Mouse (Mus musculus) macrophage (primary cell): Measurements from ENCODE around the gene Pde4b. TPM values are rescaled to one million over a fixed set of nuclear protein-coding genes. Genes with fewer than 3 reads are reported as not detected.

ENCODE experiments used
- H3K27ac ChIP-seq: fragments of 350-480 bp; formaldehyde crosslinking; 2 replicates; pipeline ENCODE4 v1.9.0; 2021
- H3K36me3 ChIP-seq: fragments of 350-480 bp; formaldehyde crosslinking; 2 replicates; pipeline ENCODE4 v1.9.0; 2021; ENCODE audit errors: inconsistent target
- H3K4me3 ChIP-seq: fragments of 350-480 bp; formaldehyde crosslinking; 2 replicates; pipeline ENCODE4 v1.9.0; 2021; ENCODE audit errors: inconsistent target
- H3K79me2 ChIP-seq: fragments of 350-480 bp; formaldehyde crosslinking; 2 replicates; pipeline ENCODE4 v1.9.0; 2021; ENCODE audit errors: inconsistent target
- WGBS: methylation state at CpG from one replicate; pipeline ENCODE4 v1.1.7; 2026; ENCODE audit warnings: inconsistent platforms; ENCODE audit not compliant: missing documents; 5-methylcytosine and 5-hydroxymethylcytosine counted together
- polyA plus RNA-seq: library from polyadenylated mRNA; stranded (reverse); fragments of 250-400 nt; gene quantifications from 3 replicates; pipeline ENCODE4 v1.2.4, GENCODE M21; 2018; ENCODE audit warnings: inconsistent platforms

The Pde4b gene
- polyA plus RNA-seq, 1 experiment from 2014 or later: 9.6 TPM

DNA sequence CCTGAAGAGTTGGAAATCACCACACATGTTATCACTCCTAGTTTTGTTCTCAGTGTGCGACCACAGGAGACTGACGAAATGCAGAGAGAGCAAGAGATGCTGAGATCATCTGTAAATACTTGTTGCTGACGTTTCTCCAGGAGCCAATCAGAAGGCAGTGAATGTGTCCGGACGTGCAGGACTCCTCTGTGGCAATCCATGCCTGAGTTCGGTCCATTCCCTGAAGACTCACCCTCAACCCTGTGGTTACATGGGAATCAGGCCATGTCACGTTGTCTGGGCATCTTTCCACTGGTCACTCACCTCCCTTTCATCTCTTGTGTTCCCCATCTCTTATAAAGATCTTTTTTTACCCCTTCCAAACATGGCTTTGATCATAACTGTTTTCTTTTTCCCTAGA lies 468.2 kb downstream of the Pde4b start:
- no peaks in the 10 kb centered on the region for H3K36me3 ChIP-seq

DNA sequence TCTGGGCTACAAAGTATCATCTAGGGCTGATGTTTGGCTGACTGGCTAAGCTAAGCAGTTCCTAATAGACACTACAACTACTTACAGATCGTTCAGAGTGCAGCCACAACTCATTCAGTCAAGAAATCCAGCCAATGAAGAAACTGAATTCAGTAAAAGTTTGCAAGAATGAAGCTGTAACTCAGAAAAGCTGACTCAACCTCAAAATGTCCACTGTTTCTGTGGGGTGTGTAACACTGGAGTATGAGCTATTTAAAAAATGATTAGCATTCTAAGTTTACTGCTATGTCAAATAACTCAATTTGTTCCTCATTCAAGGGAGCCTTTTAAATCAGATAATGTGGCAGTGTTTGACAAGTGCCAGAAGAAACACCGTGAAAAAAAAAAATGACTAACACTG lies 469.7 kb downstream of the Pde4b start:
- Histone ChIP-seq H3K36me3 (no peaks in the 10 kb centered on the region), H3K79me2 (no peaks in the 10 kb centered on the region), H3K27ac (no peak overlapping the region), H3K4me3 (no peak overlapping the region)
- 59% methylated on average over 2 of the region's 2 CpGs for WGBS

More for the DNA sequence above, 468.2 kb downstream of the Pde4b start:
- no peaks in the 10 kb centered on the region for H3K79me2 ChIP-seq
- no peak overlapping the region for H3K27ac ChIP-seq
- WGBS: 91% methylated on average over 7 of the region's 7 CpGs
- H3K4me3 ChIP-seq: no peak overlapping the region

DNA sequence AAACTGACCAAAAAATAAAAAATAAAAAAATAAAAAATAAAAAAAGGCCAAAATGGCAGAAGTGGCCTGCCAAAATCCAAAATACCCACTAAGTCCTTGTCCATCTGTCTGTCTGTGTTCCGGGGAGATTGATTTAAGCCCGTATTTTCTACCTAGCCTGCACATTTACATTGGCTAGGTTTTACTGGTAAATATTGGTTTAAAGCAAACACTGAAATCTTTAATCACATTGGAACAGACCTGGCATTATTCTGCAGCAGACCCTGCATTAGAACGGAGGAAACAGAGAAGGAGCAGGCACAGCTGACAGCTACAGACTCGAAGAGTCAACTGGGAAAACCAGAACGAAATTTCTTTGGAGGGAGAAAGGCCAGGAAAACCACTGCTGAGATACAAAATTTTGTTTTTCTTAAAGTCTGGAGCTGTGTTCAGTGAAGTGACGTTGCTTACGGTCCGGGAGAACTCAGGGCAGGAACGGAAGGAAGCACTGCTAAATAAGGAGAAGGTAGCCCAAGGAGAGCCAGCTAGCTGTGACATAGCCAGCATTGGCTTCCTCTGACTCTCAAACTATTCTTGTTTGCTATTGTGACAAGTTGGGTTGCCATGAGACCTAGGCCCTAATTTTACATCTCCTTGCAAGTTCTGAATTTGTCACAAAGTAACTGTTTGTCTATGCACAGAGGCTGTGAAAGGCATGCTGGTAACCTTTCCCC lies 470.3 kb downstream of the Pde4b start:
- no peaks in the 10 kb centered on the region for H3K79me2 ChIP-seq

GRCm38 (mm10) chr4:102558328-102558727 lies 471.0 kb downstream of the Pde4b start:
- Histone ChIP-seq H3K79me2 (no peaks in the 10 kb centered on the region), H3K36me3 (no peaks in the 10 kb centered on the region), H3K4me3 (no peak overlapping the region), H3K27ac (no peak overlapping the region)
- 49% methylated on average over 2 of the region's 3 CpGs for WGBS

More for the DNA sequence above, 470.3 kb downstream of the Pde4b start:
- Histone ChIP-seq H3K4me3 (no peak overlapping the region), H3K27ac (no peak overlapping the region), H3K36me3 (no peaks in the 10 kb centered on the region)
- 35% methylated on average over 9 of the region's 9 CpGs for WGBS

GRCm38 (mm10) chr4:102560676-102561280 lies 473.4 kb downstream of the Pde4b start:
- Histone ChIP-seq H3K4me3 (no peak overlapping the region), H3K36me3 (no peaks in the 10 kb centered on the region), H3K27ac (no peak overlapping the region), H3K79me2 (no peaks in the 10 kb centered on the region)
- WGBS: 92% methylated on average over 12 of the region's 12 CpGs

GRCm38 (mm10) chr4:102563273-102563855 lies 476.0 kb downstream of the Pde4b start:
- no peaks in the 10 kb centered on the region for H3K79me2 ChIP-seq
- H3K27ac ChIP-seq: no peak overlapping the region
- no peak overlapping the region for H3K4me3 ChIP-seq
- no peaks in the 10 kb centered on the region for H3K36me3 ChIP-seq
- 95% methylated on average over 9 of the region's 9 CpGs for WGBS

DNA sequence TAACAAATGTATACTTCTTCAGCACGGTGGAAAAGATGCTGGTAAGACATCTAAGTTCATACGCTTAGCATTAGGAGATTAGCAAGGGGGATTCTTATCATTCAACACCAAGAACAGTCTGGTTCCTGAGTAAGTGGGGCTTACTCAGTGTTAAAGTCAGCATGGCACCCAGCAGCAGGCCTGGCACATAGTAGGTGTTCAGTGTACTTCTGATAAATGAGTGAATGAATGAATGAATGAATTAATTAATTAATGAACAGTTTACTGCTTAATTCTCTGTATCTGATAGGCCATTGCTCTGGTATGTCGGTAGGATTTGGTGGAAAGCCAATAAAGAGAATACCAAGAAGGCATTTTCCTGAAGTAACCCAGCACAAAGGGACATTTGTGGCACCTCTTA lies 476.9 kb downstream of the Pde4b start:
- Histone ChIP-seq H3K4me3 (no peak overlapping the region), H3K27ac (no peak overlapping the region), H3K79me2 (no peaks in the 10 kb centered on the region), H3K36me3 (no peaks in the 10 kb centered on the region)
- WGBS: 96% methylated on average over 3 of the region's 3 CpGs

- Histone ChIP-seq H3K27ac (no peak overlapping the region), H3K79me2 (peaks cover 9% of the 10 kb centered on the region; the same call in 1 of the 2 replicates), H3K4me3 (no peak overlapping the region), H3K36me3 (no peaks in the 10 kb centered on the region)
- 0% methylated on average over 1 of the region's 1 CpGs for WGBS
These were observed 479.1 kb downstream of the Pde4b start for GRCm38 (mm10) chr4:102566421-102566820.

- Histone ChIP-seq H3K27ac (no peak overlapping the region), H3K79me2 (peaks cover 13% of the 10 kb centered on the region; the same call in 1 of the 2 replicates), H3K36me3 (no peaks in the 10 kb centered on the region), H3K4me3 (no peak overlapping the region)
- 17% methylated on average over 2 of the region's 2 CpGs for WGBS
These were observed 479.8 kb downstream of the Pde4b start for GRCm38 (mm10) chr4:102567111-102567510.

DNA sequence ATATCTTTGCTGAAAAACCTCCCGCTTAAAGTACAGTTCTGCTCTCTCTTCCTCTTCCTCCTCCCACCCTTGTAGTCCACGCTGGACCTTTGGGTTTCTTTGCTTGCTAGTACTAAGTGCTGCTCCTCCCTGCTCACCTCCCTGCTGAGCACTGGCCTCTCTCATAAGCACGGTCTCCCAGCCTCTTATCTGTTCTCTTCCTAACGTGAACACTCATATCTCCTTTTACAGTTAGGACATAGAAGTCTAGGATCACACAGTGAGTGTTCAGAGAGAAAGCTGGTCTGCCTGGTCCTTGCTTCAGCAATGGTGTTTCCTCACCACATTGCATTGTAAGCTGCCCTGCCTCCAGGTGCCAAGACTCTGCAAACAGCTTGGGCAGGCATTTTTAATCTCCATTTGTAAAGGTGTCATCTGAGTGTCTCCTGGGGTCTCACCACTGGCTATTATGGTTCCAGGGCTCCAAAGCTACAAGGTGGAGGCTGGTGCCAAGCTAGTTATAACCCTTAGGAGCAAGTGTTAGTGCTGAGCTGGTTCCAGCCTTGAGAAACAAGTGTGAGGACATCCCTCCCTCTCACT lies 480.4 kb downstream of the Pde4b start:
- H3K4me3 ChIP-seq: no peak overlapping the region
- no peak overlapping the region for H3K27ac ChIP-seq
- no peaks in the 10 kb centered on the region for H3K36me3 ChIP-seq
- WGBS: 14% methylated on average over 4 of the region's 4 CpGs
- peaks cover 17% of the 10 kb centered on the region; the same call in 1 of the 2 replicates for H3K79me2 ChIP-seq

GRCm38 (mm10) chr4:102568591-102568990 lies 481.2 kb downstream of the Pde4b start:
- H3K4me3 ChIP-seq: no peak overlapping the region
- no peak overlapping the region for H3K27ac ChIP-seq

GRCm38 (mm10) chr4:102569101-102569583 lies 481.8 kb downstream of the Pde4b start:
- H3K79me2 ChIP-seq: peaks cover 28% of the 10 kb centered on the region; the same call in 1 of the 2 replicates
- WGBS: 37% methylated on average over 8 of the region's 8 CpGs
- H3K36me3 ChIP-seq: no peaks in the 10 kb centered on the region
- no peak overlapping the region for H3K4me3 ChIP-seq
- no peak overlapping the region for H3K27ac ChIP-seq

More at GRCm38 (mm10) chr4:102568591-102568990, 481.2 kb downstream of the Pde4b start:
- no peaks in the 10 kb centered on the region for H3K36me3 ChIP-seq
- WGBS: 5% methylated on average over 4 of the region's 4 CpGs
- H3K79me2 ChIP-seq: peaks cover 25% of the 10 kb centered on the region; the same call in 1 of the 2 replicates

- H3K4me3 ChIP-seq: peak overlapping the region; percentile 66
- no peaks in the 10 kb centered on the region for H3K36me3 ChIP-seq
- WGBS: 2% methylated on average over 20 of the region's 20 CpGs
- H3K79me2 ChIP-seq: peaks cover 34% of the 10 kb centered on the region; the same call in 1 of the 2 replicates
- H3K27ac ChIP-seq: peak overlapping the region; percentile 57
These were observed 482.8 kb downstream of the Pde4b start for GRCm38 (mm10) chr4:102569950-102570765.
